Mouse (Mus musculus) 416B (cell line): ENCODE data around the gene Nos1.

Experiments used
- DNase-seq: peaks from one replicate; pipeline ENCODE4 v3.0.0; 2011; ENCODE audit warnings: low read depth

Nos1 gene

GRCm38 (mm10) chr5:117955675-117956420 is 175.0 kb downstream of the Nos1 start:
- peak; percentile 77 for DNase-seq

GRCm38 (mm10) chr5:117964750-117965149 is 183.9 kb downstream of the Nos1 start:
- no peak for DNase-seq

- DNase-seq, result no peak
Observed at GRCm38 (mm10) chr5:117966956-117967355, 186.1 kb downstream of the Nos1 start.

- peak; percentile 41 for DNase-seq
Observed at GRCm38 (mm10) chr5:117967659-117968069, 186.8 kb downstream of the Nos1 start.

- DNase-seq, result no peak
Observed at GRCm38 (mm10) chr5:117969681-117970427, 189.0 kb downstream of the Nos1 start.

- no peak for DNase-seq
Observed at GRCm38 (mm10) chr5:117976263-117976656, 195.4 kb downstream of the Nos1 start.

GRCm38 (mm10) chr5:117976657-117977500 is 196.0 kb downstream of the Nos1 start, which contains the start of gene Fbxo21:
Gene Fbxo21 (plus strand): TSS chr5:117976730.
- DNase-seq, result peak; percentile 91

- DNase-seq, result no peak
Observed at GRCm38 (mm10) chr5:117977501-117978158, 196.8 kb downstream of the Nos1 start.

GRCm38 (mm10) chr5:117978159-117978697 is 197.4 kb downstream of the Nos1 start:
- DNase-seq, result no peak

- no peak for DNase-seq
Observed at GRCm38 (mm10) chr5:117979082-117979481, 198.2 kb downstream of the Nos1 start.

GRCm38 (mm10) chr5:117980921-117981320 is 200.1 kb downstream of the Nos1 start:
- no peak for DNase-seq

GRCm38 (mm10) chr5:117981943-117982342 is 201.1 kb downstream of the Nos1 start:
- no peak for DNase-seq

- no peak for DNase-seq
Observed at GRCm38 (mm10) chr5:117986327-117986726, 205.5 kb downstream of the Nos1 start.

GRCm38 (mm10) chr5:117987891-117988290 is 207.1 kb downstream of the Nos1 start:
- DNase-seq, result no peak

- peak; percentile 81 for DNase-seq
Observed at GRCm38 (mm10) chr5:117988367-117988766, 207.5 kb downstream of the Nos1 start.

- DNase-seq, result no peak
Observed at GRCm38 (mm10) chr5:117989773-117990172, 208.9 kb downstream of the Nos1 start.

GRCm38 (mm10) chr5:117990957-117991356 is 210.1 kb downstream of the Nos1 start:
- DNase-seq, result no peak

GRCm38 (mm10) chr5:117993550-117993949 is 212.7 kb downstream of the Nos1 start:
- no peak for DNase-seq

GRCm38 (mm10) chr5:117995372-117995901 is 214.6 kb downstream of the Nos1 start:
- DNase-seq, result no peak

- no peak for DNase-seq
Observed at GRCm38 (mm10) chr5:117995911-117996310, 215.1 kb downstream of the Nos1 start.

- no peak for DNase-seq
Observed at GRCm38 (mm10) chr5:117996581-117996980, 215.7 kb downstream of the Nos1 start.
